Mouse (Mus musculus) thymus, adult 2 months (tissue): ENCODE measurements around the gene Xcr1. TPM values are rescaled to one million over a fixed set of nuclear protein-coding genes. Genes with fewer than 3 reads are reported as not detected.

ENCODE experiments used
- DNase-seq: peaks from one replicate; pipeline ENCODE4 v3.0.0; 2021
- H3K27ac ChIP-seq: fragments of 200-500 bp; 2 replicates; pipeline ENCODE4 v1.5.1; 2012; ENCODE audit warnings: low read length, control low read depth; ENCODE audit not compliant: control insufficient read depth, insufficient read depth
- H3K27me3 ChIP-seq: fragments of 200-500 bp; 2 replicates; pipeline ENCODE4 v1.6.1; 2012; ENCODE audit warnings: mild to moderate bottlenecking, low read length, moderate library complexity, mixed read lengths; ENCODE audit not compliant: control insufficient read depth, insufficient read depth
- H3K36me3 ChIP-seq: fragments of 200-500 bp; 2 replicates; pipeline ENCODE4 v1.6.1; 2012; ENCODE audit warnings: mild to moderate bottlenecking, low read length, moderate library complexity; ENCODE audit not compliant: control insufficient read depth, insufficient read depth
- H3K4me1 ChIP-seq: fragments of 200-500 bp; replicated peaks from 2 replicates; pipeline ENCODE4 v1.6.1; 2012; ENCODE audit warnings: low read length; ENCODE audit not compliant: control insufficient read depth, insufficient read depth
- H3K4me3 ChIP-seq: fragments of 200-500 bp; 2 replicates; pipeline ENCODE4 v1.5.1; 2012; ENCODE audit warnings: mild to moderate bottlenecking, low read length, control low read depth, moderate library complexity; ENCODE audit not compliant: control insufficient read depth, insufficient read depth
- CTCF ChIP-seq: fragments of 200-500 bp; IDR thresholded peaks from 2 replicates; pipeline ENCODE4 v1.5.1; 2012; ENCODE audit warnings: mild to moderate bottlenecking, control low read depth, low read length, moderate library complexity, borderline replicate concordance; ENCODE audit not compliant: control insufficient read depth, poor library complexity, insufficient read depth; ENCODE audit errors: extremely low read depth
- POLR2A ChIP-seq: fragments of 200-500 bp; IDR thresholded peaks from 2 replicates; pipeline ENCODE4 v1.6.1; 2012; ENCODE audit warnings: mild to moderate bottlenecking, low read length, control low read depth, moderate library complexity; ENCODE audit not compliant: control insufficient read depth, poor library complexity, insufficient read depth; ENCODE audit errors: extremely low read depth
- WGBS: fragments of 180-500 bp; shearing (Covaris S2); methylation state at CpG from one replicate; pipeline ENCODE4 v1.1.7; 2018; 5-methylcytosine and 5-hydroxymethylcytosine counted together
- polyA plus RNA-seq: library from polyadenylated mRNA; depleted of rRNA; stranded (reverse); fragments of >200 nt; gene quantifications from 2 replicates; pipeline ENCODE4 v1.2.3, GENCODE M21; 2012; rRNA removed

The Xcr1 gene
- 4.3 and 7.0 TPM in 2 replicates for polyA plus RNA-seq

DNA sequence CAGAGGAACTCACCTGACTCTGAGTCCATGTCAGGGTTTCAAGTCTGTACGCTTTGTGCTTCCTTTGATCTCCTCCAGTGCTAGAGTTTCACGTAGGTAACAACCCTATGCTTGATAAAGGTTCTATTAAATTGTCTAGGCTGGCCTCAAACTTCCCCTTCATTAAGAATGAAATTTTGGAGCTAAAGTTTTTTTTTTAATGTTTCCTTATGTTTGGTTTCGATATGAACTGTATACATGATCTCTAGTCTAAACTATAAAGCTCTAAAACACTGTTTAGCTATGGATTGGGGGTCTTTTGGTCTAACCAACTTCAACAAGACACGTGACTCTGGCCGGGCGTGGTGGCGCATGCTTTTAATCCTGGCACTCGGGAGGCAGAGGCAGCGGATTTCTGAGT, at the start of gene Xcr1:
TSS of gene Xcr1 (minus strand) at position 101 of the 400 bp plus-strand sequence.
- TF ChIP-seq CTCF, result no peak
- no peak for TF ChIP-seq POLR2A
- Histone ChIP-seq H3K4me3 (no peak within 1 kb of the TSS), H3K27me3 (no peaks in the 10 kb centered on the region), H3K36me3 (no peaks in the 10 kb centered on the region), H3K27ac (no peak within 1 kb of the TSS), H3K4me1 (no peaks in the 10 kb centered on the region)
- DNase-seq, result no peak
- WGBS, result 94% methylated on average over 9 of the region's 9 CpGs

- Histone ChIP-seq H3K27ac (no peak overlapping the region), H3K4me1 (peaks cover 2% of the 10 kb centered on the region; the same call in 1 of the 2 replicates), H3K4me3 (no peak overlapping the region), H3K27me3 (no peaks in the 10 kb centered on the region), H3K36me3 (no peaks in the 10 kb centered on the region)
- no peak for TF ChIP-seq CTCF
- TF ChIP-seq POLR2A, result no peak
- 4% methylated on average over 4 of the region's 4 CpGs for WGBS
- peak; percentile 53 for DNase-seq
These were observed 10.2 kb upstream of the Xcr1 start for GRCm38 (mm10) chr9:123872049-123872448.

DNA sequence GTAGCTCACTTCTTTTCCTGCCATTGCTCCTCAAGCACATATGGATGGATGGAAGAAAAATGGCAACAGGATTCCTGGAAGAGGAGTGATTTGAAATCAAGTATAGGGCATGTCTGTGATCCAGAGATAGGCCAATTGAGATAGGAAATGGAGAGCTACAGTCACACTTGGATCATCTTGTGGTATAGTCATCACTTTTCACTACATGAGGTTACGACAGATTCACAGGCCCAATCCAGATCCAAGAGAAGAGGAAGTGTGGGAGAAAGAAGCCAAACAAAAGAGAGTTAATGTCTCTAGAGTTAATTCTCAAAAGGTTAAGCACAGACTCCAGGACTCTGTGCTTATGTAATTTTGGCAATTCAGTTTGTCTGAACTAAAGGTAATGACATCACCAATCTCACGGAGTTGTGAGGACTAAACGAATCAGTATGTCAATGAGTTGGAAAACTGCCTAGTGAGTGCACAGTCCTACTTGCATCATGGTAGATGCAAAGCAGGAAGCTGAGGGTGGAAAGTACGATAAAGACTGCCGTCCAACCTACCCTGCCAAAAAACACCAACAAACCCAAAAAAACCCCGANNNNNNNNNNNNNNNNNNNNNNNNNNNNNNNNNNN, 7.4 kb upstream of the Xcr1 start:
- Histone ChIP-seq H3K27me3 (no peaks in the 10 kb centered on the region), H3K27ac (no peak overlapping the region), H3K36me3 (no peaks in the 10 kb centered on the region), H3K4me3 (no peak overlapping the region), H3K4me1 (peaks cover 2% of the 10 kb centered on the region; the same call in 1 of the 2 replicates)
- WGBS, result 31% methylated on average over 6 of the region's 6 CpGs
- no peak for DNase-seq
- TF ChIP-seq CTCF (no peak), POLR2A (no peak)

- WGBS, result 100% methylated on average over 1 of the region's 1 CpGs
- DNase-seq, result no peak
- TF ChIP-seq POLR2A (no peak), CTCF (no peak)
These were observed 1.8 kb upstream of the Xcr1 start for GRCm38 (mm10) chr9:123863641-123864040.

GRCm38 (mm10) chr9:123862895-123863616, 1.2 kb upstream of the Xcr1 start:
- Histone ChIP-seq H3K4me1 (no peaks in the 10 kb centered on the region), H3K4me3 (no peak overlapping the region), H3K27ac (no peak overlapping the region), H3K36me3 (no peaks in the 10 kb centered on the region), H3K27me3 (no peaks in the 10 kb centered on the region)
- DNase-seq, result no peak
- TF ChIP-seq CTCF, result no peak
- no peak for TF ChIP-seq POLR2A
- WGBS, result 93% methylated on average over 1 of the region's 1 CpGs

More at GRCm38 (mm10) chr9:123863641-123864040, 1.8 kb upstream of the Xcr1 start:
- H3K36me3 ChIP-seq, result no peaks in the 10 kb centered on the region
- no peaks in the 10 kb centered on the region for H3K4me1 ChIP-seq
- no peaks in the 10 kb centered on the region for H3K27me3 ChIP-seq
- no peak overlapping the region for H3K4me3 ChIP-seq
- H3K27ac ChIP-seq, result no peak overlapping the region

DNA sequence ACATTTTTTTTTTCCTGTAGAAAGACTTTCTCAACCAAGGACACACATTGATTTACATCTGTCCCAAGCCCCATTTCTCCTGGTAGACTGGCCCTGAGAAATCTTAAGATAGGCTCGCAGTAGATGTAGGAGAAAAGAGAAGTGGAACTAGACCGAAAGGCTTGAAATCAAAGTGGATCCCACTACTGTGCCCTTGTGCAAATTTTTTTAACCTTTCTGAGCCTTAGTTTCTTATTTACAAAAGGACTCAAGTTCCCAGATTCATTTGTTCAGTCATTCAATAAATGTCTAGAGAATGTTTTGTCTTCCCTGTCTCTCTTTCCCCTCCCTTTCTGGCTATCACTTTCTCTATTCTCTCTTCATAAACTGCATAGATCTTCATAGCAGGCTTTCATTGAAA, 5.0 kb downstream of the Xcr1 start:
- WGBS, result 66% methylated on average over 2 of the region's 2 CpGs

More for the DNA sequence above, 5.0 kb downstream of the Xcr1 start:
- TF ChIP-seq CTCF (no peak), POLR2A (no peak)
- Histone ChIP-seq H3K4me3 (no peak overlapping the region), H3K4me1 (no peaks in the 10 kb centered on the region), H3K36me3 (no peaks in the 10 kb centered on the region), H3K27ac (no peak overlapping the region), H3K27me3 (no peaks in the 10 kb centered on the region)
- no peak for DNase-seq
